8 mouse cellular contexts compared by ENCODE assay signal in genomic region chr11:60416590-60416962, GRCm38 (mm10). TPM values are rescaled to one million over a fixed set of nuclear protein-coding genes. Genes with fewer than 3 reads are reported as not detected.
DNase-seq lines count a peak whose midpoint lies in the region; ATAC-seq and TF ChIP-seq lines count a peak whose summit lies in the region.

No protein-coding gene starts in this region.

- H3K4me3 ChIP-seq in cerebellum, adult 2 months (replicated peaks; ENCODE audit: insufficient read depth, low read depth, low read length): peak overlapping the region; percentile 70
- peak overlapping the region; percentile 68 for H3K4me3 ChIP-seq in C2C12 (ENCODE audit: insufficient read depth, poor library complexity, severe bottlenecking)
- H3K4me3 ChIP-seq in forebrain, embryonic 15.5 days: peak overlapping the region; percentile 80
- peak overlapping the region; percentile 95 for H3K4me3 ChIP-seq in liver, postnatal 0 days (ENCODE audit: low read depth, low read length)

- peaks cover 75% of the 10 kb centered on the region for H3K79me2 ChIP-seq in C2C12 (ENCODE audit: control insufficient read depth, insufficient read depth)

- under 1% methylated on average over 21 of the region's 21 CpGs for WGBS in cerebellum, adult 2 months
- WGBS in forebrain, embryonic 15.5 days: under 1% methylated on average over 21 of the region's 21 CpGs
- whole genome bisulfite sequencing in liver, postnatal 0 days (ENCODE audit: insufficient replicate concordance): under 1% methylated on average over 21 of the region's 21 CpGs

- no peak for TF ChIP-seq CTCF in cerebellum, adult 2 months (IDR thresholded peaks at IDR 0.05; ENCODE audit: borderline replicate concordance, insufficient read depth, low read depth, low read length)
- no peak for TF ChIP-seq CTCF in C2C12 (IDR thresholded peaks at IDR 0.05; ENCODE audit: control insufficient read depth, insufficient read depth, insufficient read length)
- TF ChIP-seq CTCF in liver, postnatal 0 days (IDR thresholded peaks at IDR 0.05; ENCODE audit: low read depth): no peak

- DNase-seq in cerebellum, adult 2 months: no peak
- DNase-seq in cerebellum, adult 8-10 months: no peak
- DNase-seq in liver, postnatal 0 days: no peak
- no peak for DNase-seq in ovary, adult 18-20 months (ENCODE audit: low spot score)
- no peak for DNase-seq in layer of hippocampus, adult 8-10 months (ENCODE audit: low spot score in 2 of 2)
- no peak for DNase-seq in thymus, postnatal 36 days

- no peak for TF ChIP-seq POLR2A in cerebellum, adult 2 months (IDR thresholded peaks at IDR 0.05; ENCODE audit: borderline replicate concordance, insufficient read depth, low read length)

- H3K9ac ChIP-seq in forebrain, embryonic 15.5 days (replicated peaks): peak overlapping the region; percentile 75
- peak overlapping the region; percentile 83 for H3K9ac ChIP-seq in liver, postnatal 0 days (replicated peaks)

- no peaks in the 10 kb centered on the region for H3K27me3 ChIP-seq in cerebellum, adult 2 months (ENCODE audit: control insufficient read depth, insufficient read depth, low read length)
- H3K27me3 ChIP-seq in C2C12 (ENCODE audit: control insufficient read depth, insufficient read depth, insufficient read length): no peaks in the 10 kb centered on the region
- H3K27me3 ChIP-seq in forebrain, embryonic 15.5 days: no peaks in the 10 kb centered on the region
- no peaks in the 10 kb centered on the region for H3K27me3 ChIP-seq in liver, postnatal 0 days (ENCODE audit: insufficient read depth, low read length)

- peak overlapping the region; percentile 75 for H3K4me2 ChIP-seq in forebrain, embryonic 15.5 days (replicated peaks)
- H3K4me2 ChIP-seq in liver, postnatal 0 days (ENCODE audit: low read depth, low read length): peak overlapping the region; percentile 85

- peak overlapping the region; percentile 16; the same call in 1 of the 2 replicates for H3K27ac ChIP-seq in cerebellum, adult 2 months (ENCODE audit: insufficient read depth, low read length)
- peak overlapping the region; percentile 65 for H3K27ac ChIP-seq in forebrain, embryonic 15.5 days (replicated peaks)
- peak overlapping the region; percentile 90 for H3K27ac ChIP-seq in liver, postnatal 0 days (ENCODE audit: low read depth)

- H3ac ChIP-seq in C2C12 (ENCODE audit: control insufficient read depth, insufficient read length, low read depth): peak overlapping the region; percentile 76

- no peaks in the 10 kb centered on the region for H3K36me3 ChIP-seq in C2C12 (ENCODE audit: control insufficient read depth, insufficient read depth)
- H3K36me3 ChIP-seq in forebrain, embryonic 15.5 days: no peaks in the 10 kb centered on the region
- H3K36me3 ChIP-seq in liver, postnatal 0 days (replicated peaks; ENCODE audit: insufficient read depth, low read length): no peaks in the 10 kb centered on the region

- peaks cover 18% of the 10 kb centered on the region for H3K79me3 ChIP-seq in C2C12 (ENCODE audit: low read depth)

- no peaks in the 10 kb centered on the region for H3K9me3 ChIP-seq in forebrain, embryonic 15.5 days
- no peaks in the 10 kb centered on the region for H3K9me3 ChIP-seq in liver, postnatal 0 days (ENCODE audit: low read length)

- no peak for ATAC-seq in forebrain, embryonic 15.5 days (replicated peaks)
- ATAC-seq in liver, postnatal 0 days: peak; percentile 35

- TF ChIP-seq EP300 in liver, postnatal 0 days (IDR thresholded peaks at IDR 0.05; ENCODE audit: low read depth): no peak

- H3K4me1 ChIP-seq in cerebellum, adult 2 months (ENCODE audit: control insufficient read depth, insufficient read depth, low read length): peaks cover 3% of the 10 kb centered on the region; the same call in 1 of the 2 replicates
- H3K4me1 ChIP-seq in forebrain, embryonic 15.5 days: peaks cover 43% of the 10 kb centered on the region
- H3K4me1 ChIP-seq in liver, postnatal 0 days (ENCODE audit: insufficient read depth): peaks cover 26% of the 10 kb centered on the region

TF ChIP-seq in C2C12, 6 proteins besides CTCF, POLR2A, EP300 and RAD21:
- TF ChIP-seq MYOD1 (IDR thresholded peaks at IDR 0.05; ENCODE audit: control insufficient read depth, insufficient read length, low read depth) (no peak), MYOG (IDR thresholded peaks at IDR 0.05; ENCODE audit: control insufficient read depth, extremely low read depth, insufficient read length) (no peak), CEBPB (IDR thresholded peaks at IDR 0.05; ENCODE audit: low read depth) (no peak), FOSL1 (IDR thresholded peaks at IDR 0.05; ENCODE audit: insufficient read depth, low read length, poor library complexity, severe bottlenecking) (no peak), MAX (IDR thresholded peaks at IDR 0.05) (no peak)

RNA-seq across cellular contexts. Expression of gene Gid4, which starts 0.4 kb away (rescaled TPM):
- 39.1 and 41.6 TPM in 2 replicates for polyA plus RNA-seq in cerebellum, adult 2 months (2012; rRNA removed)
- polyA plus RNA-seq in C2C12 (2012; fragmentation: generic; extraction: Trizol): 6.0 TPM
- polyA plus RNA-seq in forebrain, embryonic 15.5 days (2015; fragmentation: Nextera tagmentation; extraction: Ambion mirVana): 27.0 and 27.8 TPM in 2 replicates
- 5.1 and 5.6 TPM in 2 replicates for polyA plus RNA-seq in liver, postnatal 0 days (2015; fragmentation: Nextera tagmentation; extraction: Ambion mirVana)
- total RNA-seq in layer of hippocampus, adult 8-10 months (2022): 10 to 100 TPM; 42.0 to 50.6 (median 46.2) TPM

RNA-seq across cellular contexts. Expression of gene Atpaf2, which starts 1.7 kb away (rescaled TPM):
- 31.3 and 33.4 TPM in 2 replicates for polyA plus RNA-seq in cerebellum, adult 2 months (2012; rRNA removed)
- polyA plus RNA-seq in C2C12 (2012; fragmentation: generic; extraction: Trizol): 41.4 TPM
- polyA plus RNA-seq in forebrain, embryonic 15.5 days (2015; fragmentation: Nextera tagmentation; extraction: Ambion mirVana): 49.8 and 49.9 TPM in 2 replicates
- polyA plus RNA-seq in liver, postnatal 0 days (2015; fragmentation: Nextera tagmentation; extraction: Ambion mirVana): 20.9 and 22.6 TPM in 2 replicates
- 10 to 100 TPM; 25.9 to 28.8 (median 26.8) TPM for total RNA-seq in layer of hippocampus, adult 8-10 months (2022)

RNA-seq across cellular contexts. Expression of gene Drg2, which starts 37.8 kb away (rescaled TPM):
- polyA plus RNA-seq in cerebellum, adult 2 months (2012; rRNA removed): 101 and 110 TPM in 2 replicates
- polyA plus RNA-seq in C2C12 (2012; fragmentation: generic; extraction: Trizol): 80.6 TPM
- polyA plus RNA-seq in forebrain, embryonic 15.5 days (2015; fragmentation: Nextera tagmentation; extraction: Ambion mirVana): 100 and 106 TPM in 2 replicates
- polyA plus RNA-seq in liver, postnatal 0 days (2015; fragmentation: Nextera tagmentation; extraction: Ambion mirVana): 25.1 and 25.9 TPM in 2 replicates
- total RNA-seq in layer of hippocampus, adult 8-10 months (2022): 10 to 100 TPM; 69.5 to 79.9 (median 74.5) TPM

RNA-seq across cellular contexts. Expression of gene Myo15, which starts 52.6 kb away (rescaled TPM):
- 3.1 and 4.6 TPM in 2 replicates for polyA plus RNA-seq in cerebellum, adult 2 months (2012; rRNA removed)
- not detected for polyA plus RNA-seq in C2C12 (2012; fragmentation: generic; extraction: Trizol)
- 0.05 TPM in 1 of 2 replicates, not detected in the other for polyA plus RNA-seq in forebrain, embryonic 15.5 days (2015; fragmentation: Nextera tagmentation; extraction: Ambion mirVana)
- polyA plus RNA-seq in liver, postnatal 0 days (2015; fragmentation: Nextera tagmentation; extraction: Ambion mirVana): 0.06 and 0.09 TPM in 2 replicates
- under 1 TPM; 0.07 to 0.20 (median 0.14) TPM for total RNA-seq in layer of hippocampus, adult 8-10 months (2022)

Comparison
In these comparisons a context has a peak if more than half of its experiments do, and no peak if none do; other contexts are left out.
1. H3K27ac ChIP-seq: peak in every context shown above with its lines; median percentile 90 in liver, postnatal 0 days; 65 in forebrain, embryonic 15.5 days; 16 in cerebellum, adult 2 months.